Comparison of ENCODE assay signal across 29 mouse cellular contexts in genomic region chr4:50025356-50025755, GRCm38 (mm10).
"Had no signal": no experiment of that assay in that cellular context is flagged by ENCODE, and none has a peak within 500 bp of the region (broad histone marks: within the 10 kb centered on the region; RNA-seq: fewer than 3 reads in every experiment).

No protein-coding gene starts in this region.

- H3K27me3 ChIP-seq: limb, embryonic 12.5 days; limb, embryonic 13.5 days; limb, embryonic 15.5 days; liver, embryonic 12.5 days; liver, embryonic 13.5 days; liver, embryonic 15.5 days; lung, embryonic 15.5 days; megakaryocyte, embryonic 14.5 days; midbrain, embryonic 12.5 days; midbrain, embryonic 13.5 days; midbrain, embryonic 15.5 days had no signal

- ATAC-seq: liver, embryonic 12.5 days; liver, postnatal 0 days; lung, postnatal 0 days; midbrain, embryonic 13.5 days; midbrain, embryonic 15.5 days; midbrain, embryonic 16.5 days had no signal

- H3K4me1 ChIP-seq: limb, embryonic 10.5 days; limb, embryonic 12.5 days; limb, embryonic 13.5 days; limb, embryonic 15.5 days; liver, embryonic 12.5 days; liver, embryonic 13.5 days; liver, embryonic 15.5 days; lung, embryonic 15.5 days; megakaryocyte, embryonic 14.5 days; midbrain, embryonic 10.5 days; midbrain, embryonic 12.5 days; midbrain, embryonic 13.5 days; midbrain, embryonic 15.5 days had no signal

- H3K27ac ChIP-seq: left cerebral cortex, adult 2 months; limb, embryonic 10.5 days; limb, embryonic 12.5 days; limb, embryonic 13.5 days; limb, embryonic 15.5 days; liver, embryonic 12.5 days; liver, embryonic 13.5 days; liver, embryonic 14.5 days; liver, embryonic 15.5 days; lung, embryonic 15.5 days; macrophage; midbrain, embryonic 10.5 days; midbrain, embryonic 12.5 days; midbrain, embryonic 13.5 days; midbrain, embryonic 15.5 days had no signal

- DNase-seq: left cerebral cortex, postnatal 4 days; liver; liver, embryonic 13.5 days; liver, postnatal 0 days; lung, adult 18-20 months; lung, adult 2 months; lung, embryonic 14.5 days; lung, postnatal 10 days; lung, postnatal 36 days; lung, postnatal 4 days; midbrain, embryonic 14.5 days had no signal

- H3K4me3 ChIP-seq: left cerebral cortex, adult 2 months; limb, embryonic 10.5 days; limb, embryonic 12.5 days; limb, embryonic 13.5 days; limb, embryonic 15.5 days; liver, embryonic 12.5 days; liver, embryonic 13.5 days; liver, embryonic 15.5 days; lung, embryonic 15.5 days; megakaryocyte, embryonic 14.5 days; midbrain, embryonic 10.5 days; midbrain, embryonic 12.5 days; midbrain, embryonic 13.5 days; midbrain, embryonic 15.5 days; myocyte had no signal
